ENCODE assay signal across 8 mouse cellular contexts in genomic region chr6:49985127-49985526, GRCm38 (mm10).
DNase-seq lines count a peak whose midpoint lies in the region; ATAC-seq and TF ChIP-seq lines count a peak whose summit lies in the region.
"Had no signal": no experiment of that assay in that cellular context is flagged by ENCODE, and none has a peak within 500 bp of the region (broad histone marks: within the 10 kb centered on the region; RNA-seq: fewer than 3 reads in every experiment).

No protein-coding gene starts in this region.

- no peaks in the 10 kb centered on the region for H3K27me3 ChIP-seq in hindbrain, postnatal 0 days (ENCODE audit: insufficient read depth, low read length)
- H3K27me3 ChIP-seq in hindbrain, embryonic 13.5 days: no peaks in the 10 kb centered on the region
- no peaks in the 10 kb centered on the region for H3K27me3 ChIP-seq in forebrain, embryonic 15.5 days
- H3K27me3 ChIP-seq in limb, embryonic 12.5 days: 0 out of 2 replicates have a peak, but pooled peaks cover 5% of the 10 kb centered on the region

- H3K9ac ChIP-seq in hindbrain, postnatal 0 days (replicated peaks; ENCODE audit: low read length): no peak overlapping the region
- H3K9ac ChIP-seq in hindbrain, embryonic 13.5 days: no peak overlapping the region
- H3K9ac ChIP-seq in forebrain, embryonic 15.5 days (replicated peaks): no peak overlapping the region
- H3K9ac ChIP-seq in limb, embryonic 12.5 days (replicated peaks): no peak overlapping the region

- H3K4me2 ChIP-seq in hindbrain, postnatal 0 days (ENCODE audit: low read depth, low read length): no peak overlapping the region
- H3K4me2 ChIP-seq in hindbrain, embryonic 13.5 days: no peak overlapping the region
- H3K4me2 ChIP-seq in forebrain, embryonic 15.5 days (replicated peaks): no peak overlapping the region
- peak overlapping the region; percentile 24; the same call in 1 of the 2 replicates for H3K4me2 ChIP-seq in limb, embryonic 12.5 days

- DNase-seq in hindbrain, postnatal 0 days (ENCODE audit: low spot score): peak; percentile 24
- peak; percentile 87 for DNase-seq in brain, embryonic 14.5 days (ENCODE audit: low read depth)
- DNase-seq in gastrocnemius, postnatal 4 days (ENCODE audit: low spot score in 2 of 2): no peak

- no peak overlapping the region for H3K27ac ChIP-seq in hindbrain, postnatal 0 days
- no peak overlapping the region for H3K27ac ChIP-seq in hindbrain, embryonic 13.5 days
- no peak overlapping the region for H3K27ac ChIP-seq in forebrain, embryonic 15.5 days (replicated peaks)
- H3K27ac ChIP-seq in limb, embryonic 12.5 days: peak overlapping the region; percentile 66; the same call in 1 of the 2 replicates

- no peak for ATAC-seq in hindbrain, postnatal 0 days
- no peak for ATAC-seq in hindbrain, embryonic 13.5 days (ENCODE audit: low FRiP score)
- ATAC-seq in forebrain, embryonic 15.5 days (replicated peaks): 0 out of 2 replicates have a peak, but pooled peaks have one; percentile 23
- ATAC-seq in limb, embryonic 12.5 days (ENCODE audit: insufficient number of reproducible peaks, insufficient read depth, low FRiP score, low TSS enrichment, low read depth): peak; percentile 81; the same call in 1 of the 2 replicates
- ATAC-seq in cerebellum, adult (ENCODE audit: insufficient number of reproducible peaks, low FRiP score, low TSS enrichment): no peak

- H3K4me3 ChIP-seq in hindbrain, postnatal 0 days (ENCODE audit: low read length): no peak overlapping the region
- H3K4me3 ChIP-seq in hindbrain, embryonic 13.5 days: no peak overlapping the region
- H3K4me3 ChIP-seq in forebrain, embryonic 15.5 days: no peak overlapping the region
- H3K4me3 ChIP-seq in limb, embryonic 12.5 days (replicated peaks): no peak overlapping the region
- H3K4me3 ChIP-seq: erythroblast, embryonic 14.5 days had no signal

- H3K4me1 ChIP-seq in hindbrain, postnatal 0 days (ENCODE audit: insufficient read depth, low read length): no peaks in the 10 kb centered on the region; the same call in 1 of the 2 replicates
- peaks cover 11% of the 10 kb centered on the region; the same call in 1 of the 2 replicates for H3K4me1 ChIP-seq in hindbrain, embryonic 13.5 days (replicated peaks)
- H3K4me1 ChIP-seq in forebrain, embryonic 15.5 days: peaks cover 16% of the 10 kb centered on the region; the same call in 1 of the 2 replicates
- H3K4me1 ChIP-seq in limb, embryonic 12.5 days (replicated peaks): peaks cover 28% of the 10 kb centered on the region

- TF ChIP-seq CTCF in hindbrain, postnatal 0 days (IDR thresholded peaks at IDR 0.05; ENCODE audit: low read depth): no peak
- TF ChIP-seq CTCF in brain, embryonic 14.5 days (IDR thresholded peaks at IDR 0.05; ENCODE audit: borderline replicate concordance, extremely low read depth, insufficient read depth, insufficient read length): no peak

- H3K36me3 ChIP-seq in hindbrain, postnatal 0 days (ENCODE audit: insufficient read depth, low read length): no peaks in the 10 kb centered on the region
- no peaks in the 10 kb centered on the region for H3K36me3 ChIP-seq in hindbrain, embryonic 13.5 days
- no peaks in the 10 kb centered on the region for H3K36me3 ChIP-seq in forebrain, embryonic 15.5 days
- H3K36me3 ChIP-seq in limb, embryonic 12.5 days: no peaks in the 10 kb centered on the region

- WGBS in hindbrain, postnatal 0 days: 27% methylated on average over 6 of the region's 6 CpGs
- 37% methylated on average over 6 of the region's 6 CpGs for WGBS in hindbrain, embryonic 13.5 days
- 12% methylated on average over 6 of the region's 6 CpGs for WGBS in forebrain, embryonic 15.5 days
- WGBS in limb, embryonic 12.5 days: 7% methylated on average over 6 of the region's 6 CpGs

- TF ChIP-seq POLR2A in brain, embryonic 14.5 days (IDR thresholded peaks at IDR 0.05; ENCODE audit: borderline replicate concordance, extremely low read depth, insufficient read depth, insufficient read length, poor library complexity, severe bottlenecking): no peak

- H3K9me3 ChIP-seq in hindbrain, postnatal 0 days (ENCODE audit: low read length): no peaks in the 10 kb centered on the region
- H3K9me3 ChIP-seq in hindbrain, embryonic 13.5 days: no peaks in the 10 kb centered on the region
- H3K9me3 ChIP-seq in forebrain, embryonic 15.5 days: no peaks in the 10 kb centered on the region
- no peaks in the 10 kb centered on the region for H3K9me3 ChIP-seq in limb, embryonic 12.5 days

Comparison
In these comparisons a context has a peak if more than half of its experiments do, and no peak if none do; other contexts are left out.
1. ATAC-seq: peak in forebrain, embryonic 15.5 days (single experiment) and limb, embryonic 12.5 days (single experiment); none in hindbrain, postnatal 0 days (single experiment), hindbrain, embryonic 13.5 days (single experiment) and cerebellum, adult (single experiment).
2. DNase-seq: peak in hindbrain, postnatal 0 days (single experiment) and brain, embryonic 14.5 days (single experiment); none in gastrocnemius, postnatal 4 days (0 of 2).